Mouse (Mus musculus) kidney, embryonic 15.5 days (tissue): ENCODE data around the gene Wsb1. TPM values are rescaled to one million over a fixed set of nuclear protein-coding genes. Genes with fewer than 3 reads are reported as not detected.
"Not testable (repeated sequence)": the region's sequence is repeated elsewhere in the genome, so short reads cannot be mapped to it uniquely, and the experiment has no call there.

Experiments used
- ATAC-seq: fragments of 200-750 bp; cut with Nextera tagmentation; replicated peaks from 2 replicates; pipeline ENCODE4 v1.8.0; 2017; ENCODE audit warnings: moderate TSS enrichment; ENCODE audit not compliant: low FRiP score
- H3K27ac ChIP-seq: fragments of 300-500 bp; sonication (generic); 2 replicates; pipeline ENCODE4 v1.5.1; 2015; ENCODE audit warnings: mild to moderate bottlenecking, inconsistent platforms
- H3K27me3 ChIP-seq: fragments of 300-500 bp; sonication (generic); 2 replicates; pipeline ENCODE4 v1.6.1; 2015; ENCODE audit warnings: inconsistent platforms
- H3K36me3 ChIP-seq: fragments of 300-500 bp; sonication (generic); 2 replicates; pipeline ENCODE4 v1.6.1; 2015; ENCODE audit warnings: inconsistent platforms
- H3K4me1 ChIP-seq: fragments of 300-500 bp; sonication (generic); 2 replicates; pipeline ENCODE4 v1.6.1; 2015; ENCODE audit warnings: inconsistent platforms
- H3K4me2 ChIP-seq: fragments of 300-500 bp; sonication (generic); 2 replicates; pipeline ENCODE4 v1.6.1; 2015; ENCODE audit warnings: moderate library complexity, mild to moderate bottlenecking, inconsistent platforms
- H3K4me3 ChIP-seq: fragments of 300-500 bp; sonication (generic); replicated peaks from 2 replicates; pipeline ENCODE4 v1.5.1; 2015; ENCODE audit warnings: mild to moderate bottlenecking, inconsistent platforms
- H3K9ac ChIP-seq: fragments of 300-500 bp; sonication (generic); 2 replicates; pipeline ENCODE4 v1.6.1; 2015; ENCODE audit warnings: mild to moderate bottlenecking, inconsistent platforms
- H3K9me3 ChIP-seq: fragments of 300-500 bp; sonication (generic); replicated peaks from 2 replicates; pipeline ENCODE4 v1.6.1; 2016; ENCODE audit warnings: inconsistent platforms
- WGBS: fragments of 180-500 bp; shearing (Covaris S2); methylation state at CpG from one replicate; pipeline ENCODE4 v1.1.7; 2015; ENCODE audit warnings: mixed read lengths; 5-methylcytosine and 5-hydroxymethylcytosine counted together
- polyA plus RNA-seq: library from polyadenylated mRNA; unstranded; fragments of >200 nt; fragmentation: Nextera tagmentation; extraction: Ambion mirVana; gene quantifications from 2 replicates; pipeline ENCODE4 v1.2.1, GENCODE M21; 2015

Wsb1 gene
- polyA plus RNA-seq = 316 and 358 TPM in 2 replicates

- Histone ChIP-seq H3K4me1 (peaks cover 24% of the 10 kb centered on the region), H3K27me3 (no peaks in the 10 kb centered on the region), H3K9ac (peak within 1 kb of the TSS; percentile 94), H3K27ac (peak within 1 kb of the TSS; percentile 98), H3K4me2 (peak within 1 kb of the TSS; percentile 75), H3K36me3 (peaks cover 18% of the 10 kb centered on the region), H3K4me3 (peak within 1 kb of the TSS; percentile 97), H3K9me3 (no peaks in the 10 kb centered on the region)
- ATAC-seq = peak; percentile 93
- WGBS = 2% methylated on average over 50 of the region's 50 CpGs
Observed at GRCm38 (mm10) chr11:79254391-79255098, at the start of gene Wsb1. Wsb1 (minus strand) TSS chr11:79254671.

- H3K9ac ChIP-seq, H3K27ac ChIP-seq, H3K36me3 ChIP-seq, H3K27me3 ChIP-seq, H3K9me3 ChIP-seq, ATAC-seq, H3K4me2 ChIP-seq, H3K4me3 ChIP-seq: not testable (repeated sequence)
- H3K4me1 ChIP-seq = peaks cover 35% of the 10 kb centered on the region
- WGBS = 92% methylated on average over 4 of the region's 4 CpGs
Observed at GRCm38 (mm10) chr11:79304245-79304644, 49.8 kb upstream of the Wsb1 start.

GRCm38 (mm10) chr11:79303109-79303508 lies 48.6 kb upstream of the Wsb1 start:
- Histone ChIP-seq H3K4me2 (no peak overlapping the region), H3K4me1 (peaks cover 31% of the 10 kb centered on the region), H3K36me3 (no peaks in the 10 kb centered on the region), H3K9ac (no peak overlapping the region), H3K27me3 (no peaks in the 10 kb centered on the region), H3K27ac (no peak overlapping the region), H3K9me3 (no peaks in the 10 kb centered on the region), H3K4me3 (no peak overlapping the region)
- WGBS = 83% methylated on average over 6 of the region's 6 CpGs
- ATAC-seq = no peak

GRCm38 (mm10) chr11:79299719-79300431 lies 45.4 kb upstream of the Wsb1 start:
- Histone ChIP-seq H3K9ac (no peak overlapping the region), H3K27me3 (no peaks in the 10 kb centered on the region), H3K9me3 (peaks cover 4% of the 10 kb centered on the region; the same call in 1 of the 2 replicates), H3K36me3 (no peaks in the 10 kb centered on the region), H3K4me2 (no peak overlapping the region), H3K4me1 (peaks cover 7% of the 10 kb centered on the region; the same call in 1 of the 2 replicates), H3K4me3 (no peak overlapping the region), H3K27ac (no peak overlapping the region)
- ATAC-seq = no peak
- 81% methylated on average over 9 of the region's 9 CpGs for WGBS

GRCm38 (mm10) chr11:79296856-79297491 lies 42.5 kb upstream of the Wsb1 start, which contains the start of gene Gm9964:
Gm9964 (minus strand) TSS chr11:79296906.
- Histone ChIP-seq H3K27ac (no peak within 1 kb of the TSS; the same call in 1 of the 2 replicates), H3K9me3 (peaks cover 4% of the 10 kb centered on the region; the same call in 1 of the 2 replicates), H3K4me2 (no peak within 1 kb of the TSS), H3K4me3 (no peak within 1 kb of the TSS), H3K4me1 (peaks cover 24% of the 10 kb centered on the region), H3K9ac (no peak within 1 kb of the TSS), H3K36me3 (no peaks in the 10 kb centered on the region), H3K27me3 (no peaks in the 10 kb centered on the region)
- whole genome bisulfite sequencing = 27% methylated on average over 5 of the region's 5 CpGs
- no peak for ATAC-seq

- H3K9ac ChIP-seq = no peak overlapping the region
- no peaks in the 10 kb centered on the region for H3K36me3 ChIP-seq
- H3K4me2 ChIP-seq = no peak overlapping the region
- H3K27me3 ChIP-seq = no peaks in the 10 kb centered on the region
- ATAC-seq = no peak
- H3K9me3 ChIP-seq = peaks cover 4% of the 10 kb centered on the region; the same call in 1 of the 2 replicates
- H3K4me3 ChIP-seq = no peak overlapping the region
- H3K4me1 ChIP-seq = peaks cover 32% of the 10 kb centered on the region
- no peak overlapping the region for H3K27ac ChIP-seq
- WGBS = 43% methylated on average over 1 of the region's 1 CpGs
Observed at GRCm38 (mm10) chr11:79296167-79296566, 41.7 kb upstream of the Wsb1 start.

GRCm38 (mm10) chr11:79293971-79294370 lies 39.5 kb upstream of the Wsb1 start:
- Histone ChIP-seq H3K36me3 (no peaks in the 10 kb centered on the region), H3K9me3 (peaks cover 4% of the 10 kb centered on the region; the same call in 1 of the 2 replicates), H3K4me2 (no peak overlapping the region), H3K27ac (peak overlapping the region; percentile 81), H3K9ac (no peak overlapping the region), H3K4me3 (no peak overlapping the region), H3K27me3 (no peaks in the 10 kb centered on the region), H3K4me1 (peaks cover 53% of the 10 kb centered on the region)
- WGBS = 16% methylated on average over 1 of the region's 1 CpGs
- peak; percentile 74 for ATAC-seq

GRCm38 (mm10) chr11:79293025-79293424 lies 38.6 kb upstream of the Wsb1 start:
- ATAC-seq = no peak
- Histone ChIP-seq H3K27ac (peak overlapping the region; percentile 84), H3K4me2 (no peak overlapping the region), H3K9me3 (peaks cover 4% of the 10 kb centered on the region; the same call in 1 of the 2 replicates), H3K4me3 (no peak overlapping the region), H3K27me3 (no peaks in the 10 kb centered on the region), H3K36me3 (no peaks in the 10 kb centered on the region), H3K4me1 (peaks cover 63% of the 10 kb centered on the region), H3K9ac (no peak overlapping the region)
- WGBS = 87% methylated on average over 3 of the region's 3 CpGs

- Histone ChIP-seq H3K4me1 (peaks cover 72% of the 10 kb centered on the region), H3K4me3 (no peak overlapping the region), H3K36me3 (no peaks in the 10 kb centered on the region), H3K9ac (no peak overlapping the region), H3K9me3 (peaks cover 4% of the 10 kb centered on the region; the same call in 1 of the 2 replicates), H3K27ac (peak overlapping the region; percentile 84), H3K4me2 (peak overlapping the region; percentile 22; the same call in 1 of the 2 replicates), H3K27me3 (no peaks in the 10 kb centered on the region)
- ATAC-seq = peak; percentile 47
- WGBS = 40% methylated on average over 3 of the region's 3 CpGs
Observed at GRCm38 (mm10) chr11:79292130-79292529, 37.7 kb upstream of the Wsb1 start.

GRCm38 (mm10) chr11:79291651-79292050 lies 37.2 kb upstream of the Wsb1 start:
- no peak overlapping the region for H3K9ac ChIP-seq
- no peaks in the 10 kb centered on the region for H3K36me3 ChIP-seq
- H3K4me2 ChIP-seq = peak overlapping the region; percentile 22; the same call in 1 of the 2 replicates
- H3K4me3 ChIP-seq = no peak overlapping the region
- WGBS = 49% methylated on average over 5 of the region's 5 CpGs
- H3K9me3 ChIP-seq = peaks cover 4% of the 10 kb centered on the region; the same call in 1 of the 2 replicates
- H3K27ac ChIP-seq = peak overlapping the region; percentile 84
- H3K4me1 ChIP-seq = peaks cover 70% of the 10 kb centered on the region
- no peak; the same call in 1 of the 2 replicates for ATAC-seq
- H3K27me3 ChIP-seq = no peaks in the 10 kb centered on the region

- no peak for ATAC-seq
- Histone ChIP-seq H3K27ac (peak overlapping the region; percentile 84), H3K4me3 (no peak overlapping the region), H3K9me3 (peaks cover 4% of the 10 kb centered on the region; the same call in 1 of the 2 replicates), H3K4me2 (no peak overlapping the region), H3K27me3 (no peaks in the 10 kb centered on the region), H3K4me1 (peaks cover 75% of the 10 kb centered on the region), H3K36me3 (no peaks in the 10 kb centered on the region), H3K9ac (no peak overlapping the region)
- WGBS = 36% methylated on average over 2 of the region's 2 CpGs
Observed at GRCm38 (mm10) chr11:79290473-79290872, 36.0 kb upstream of the Wsb1 start.
